Mouse (Mus musculus) CH12F3 (cell line): ENCODE measurements around the gene Dnah17.

Source experiments
- in situ Hi-C: fragments of 300-500 bp; cut with MboI; formaldehyde crosslinking; loops from 2 replicates; pipeline ENCODE4 v1.14.3; 2020; ENCODE audit warnings: low sequenced_read_pairs

Gene Dnah17

GRCm38 (mm10) chr11:117999260-117999934 lies 131.0 kb downstream of the Dnah17 start:
- in situ Hi-C loops = no loop called here

DNA sequence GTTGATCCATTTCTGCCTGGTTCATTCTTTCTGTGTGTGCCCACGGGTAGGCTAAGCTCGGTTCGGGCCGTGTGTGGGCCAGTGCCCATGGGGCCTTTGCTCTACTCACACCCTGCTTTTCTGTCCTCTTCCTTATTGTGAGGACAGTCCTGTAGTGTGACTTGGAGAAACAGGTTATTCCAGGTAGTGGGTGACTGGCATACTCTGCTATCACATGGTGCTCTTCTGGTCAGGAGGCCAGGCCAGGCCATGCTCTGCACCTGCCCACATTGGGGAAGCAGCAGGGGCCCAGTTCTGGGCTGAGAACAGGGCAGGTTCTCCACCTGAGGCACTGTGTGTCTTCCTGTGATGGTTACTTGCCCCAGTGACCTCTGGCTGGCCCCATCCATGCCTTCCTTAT lies 132.1 kb downstream of the Dnah17 start:
- in situ Hi-C loops = no loop called here

GRCm38 (mm10) chr11:117997085-117997484 lies 133.3 kb downstream of the Dnah17 start:
- in situ Hi-C loops = no loop called here

DNA sequence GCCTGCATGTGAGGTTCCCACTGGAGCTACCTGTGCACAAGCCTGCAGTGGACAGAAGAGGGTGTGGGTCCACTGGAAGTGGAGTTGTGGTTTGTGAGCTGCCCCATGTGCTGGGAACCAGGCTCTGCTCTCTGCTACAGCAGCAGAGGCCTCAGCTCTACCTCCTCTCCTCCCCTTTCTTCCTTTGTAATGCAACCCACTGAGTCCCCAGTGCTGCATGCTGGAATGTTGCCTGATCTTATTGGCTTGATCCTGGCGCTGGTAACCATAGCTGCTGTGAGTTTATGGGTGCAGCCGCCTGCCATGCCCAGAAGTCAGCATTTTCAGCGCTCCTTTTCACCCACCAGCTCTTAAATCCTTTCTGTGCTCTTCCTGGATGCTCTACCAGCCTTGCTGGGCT lies 134.4 kb downstream of the Dnah17 start:
- in situ Hi-C loops = no loop called here

DNA sequence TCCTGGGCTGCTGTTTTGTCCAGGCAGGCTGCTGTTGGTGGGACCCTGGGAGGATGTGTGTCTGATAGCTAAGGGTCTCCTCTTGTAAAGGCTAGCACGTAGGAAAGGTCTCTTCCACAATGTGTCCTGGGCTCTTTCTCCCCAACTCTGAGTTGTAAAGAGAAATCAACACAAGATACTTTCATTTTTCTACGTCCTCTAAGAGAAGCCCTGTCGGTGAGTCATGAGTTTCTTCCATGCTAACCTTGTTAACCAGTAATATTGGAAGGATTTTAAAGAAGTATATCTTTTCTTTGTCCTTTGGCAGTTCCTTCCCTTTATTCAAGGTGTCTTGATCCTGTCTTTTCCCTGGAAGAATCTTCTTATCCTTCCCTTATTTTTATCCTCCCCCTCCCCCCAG lies 134.8 kb downstream of the Dnah17 start:
- in situ Hi-C loops = no loop called here

DNA sequence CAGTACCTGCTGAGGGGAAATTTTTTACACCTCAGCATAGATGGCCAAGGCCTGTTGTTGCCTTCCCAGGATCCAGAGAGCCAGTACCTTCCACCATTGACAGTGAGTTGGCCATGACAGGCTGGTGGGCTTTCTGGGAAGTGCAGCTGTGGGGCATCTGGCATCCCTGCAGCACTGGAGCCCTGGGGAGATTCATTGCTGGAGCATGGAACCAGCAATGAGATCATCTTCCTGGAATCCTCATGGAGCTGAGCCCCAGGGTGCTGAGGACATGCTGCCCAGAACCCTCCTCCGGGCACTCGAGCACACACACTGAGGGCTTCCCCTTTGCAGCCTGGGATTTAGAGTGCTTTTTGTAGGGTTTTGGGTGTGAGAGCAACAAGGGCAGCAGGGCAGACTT lies 135.2 kb downstream of the Dnah17 start:
- in situ Hi-C loops = no loop called here

- in situ Hi-C loops = no loop called here
Observed at GRCm38 (mm10) chr11:117994250-117995057, 136.0 kb downstream of the Dnah17 start.

DNA sequence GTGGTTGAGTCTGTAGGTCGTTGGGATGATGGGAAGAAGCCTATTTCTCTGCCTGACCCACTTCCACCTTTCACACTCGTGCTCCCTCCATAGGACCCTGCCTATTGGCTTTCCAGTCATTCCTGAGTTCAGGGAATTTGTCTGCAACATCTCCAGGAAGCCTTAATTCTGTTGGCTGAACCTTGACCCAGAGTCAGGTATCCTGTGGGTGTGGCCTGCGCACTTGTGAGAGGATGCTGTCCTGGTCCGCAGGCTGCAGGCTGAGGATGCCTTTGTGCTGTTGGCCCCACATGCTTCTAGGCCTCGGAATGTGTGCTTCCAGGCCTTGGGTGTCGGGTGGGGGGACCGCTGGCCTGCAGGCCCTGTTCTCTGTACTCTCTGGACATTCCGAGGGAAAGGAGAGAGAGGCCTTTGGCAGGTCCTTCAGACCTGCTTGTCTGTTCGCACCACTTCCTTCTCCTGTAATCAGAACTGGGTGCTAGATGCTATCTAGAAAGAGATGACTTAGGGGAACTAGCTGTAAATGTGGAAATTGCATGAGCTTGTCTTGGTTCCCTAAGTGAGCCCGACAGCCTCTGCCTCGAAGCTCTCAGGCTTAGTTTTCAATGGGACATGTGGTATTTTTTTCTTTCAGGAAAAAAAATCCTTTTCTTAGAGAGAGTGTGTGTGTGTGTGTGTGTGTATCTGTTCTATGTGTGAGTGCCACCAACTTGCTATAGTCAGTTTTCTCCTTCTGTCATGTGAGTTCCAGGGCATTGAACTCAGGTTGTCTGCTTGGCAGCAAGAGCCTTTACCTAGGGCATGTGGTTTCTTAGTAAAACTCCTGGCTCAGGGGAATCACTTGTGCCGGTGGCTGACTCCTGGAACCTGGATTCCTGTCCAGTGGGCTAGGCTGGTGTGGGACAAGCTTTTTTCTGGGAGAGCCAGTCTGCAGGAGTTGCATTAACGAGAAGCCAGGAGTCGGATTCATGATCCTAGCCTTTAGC lies 137.0 kb downstream of the Dnah17 start:
- in situ Hi-C loops = no loop called here

GRCm38 (mm10) chr11:117991502-117992470 lies 138.6 kb downstream of the Dnah17 start:
- in situ Hi-C loops = no loop called here

DNA sequence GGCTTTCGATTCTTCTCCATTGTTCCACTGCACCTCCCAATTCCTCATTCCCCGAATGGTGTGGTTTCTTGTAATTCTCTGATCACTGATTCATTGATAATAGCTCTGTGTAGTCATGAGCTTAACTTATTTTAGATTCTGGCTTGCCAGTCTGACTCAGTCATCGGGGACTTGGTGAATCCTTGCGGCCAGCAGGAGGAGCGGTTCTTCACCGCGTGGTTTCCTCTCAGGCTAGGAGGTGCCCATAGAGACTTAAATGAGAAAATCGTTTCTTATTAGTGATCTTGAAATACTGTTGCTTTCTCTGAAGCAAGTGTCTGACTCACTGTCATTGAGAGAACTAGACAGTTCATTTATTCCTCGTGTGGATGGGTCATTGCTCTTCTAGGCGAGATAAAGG lies 140.5 kb downstream of the Dnah17 start:
- in situ Hi-C loops = no loop called here

- in situ Hi-C loops = no loop called here
Observed at GRCm38 (mm10) chr11:117989241-117989640, 141.2 kb downstream of the Dnah17 start.

- in situ Hi-C loops = no loop called here
Observed at GRCm38 (mm10) chr11:117987968-117988367, 142.5 kb downstream of the Dnah17 start.

DNA sequence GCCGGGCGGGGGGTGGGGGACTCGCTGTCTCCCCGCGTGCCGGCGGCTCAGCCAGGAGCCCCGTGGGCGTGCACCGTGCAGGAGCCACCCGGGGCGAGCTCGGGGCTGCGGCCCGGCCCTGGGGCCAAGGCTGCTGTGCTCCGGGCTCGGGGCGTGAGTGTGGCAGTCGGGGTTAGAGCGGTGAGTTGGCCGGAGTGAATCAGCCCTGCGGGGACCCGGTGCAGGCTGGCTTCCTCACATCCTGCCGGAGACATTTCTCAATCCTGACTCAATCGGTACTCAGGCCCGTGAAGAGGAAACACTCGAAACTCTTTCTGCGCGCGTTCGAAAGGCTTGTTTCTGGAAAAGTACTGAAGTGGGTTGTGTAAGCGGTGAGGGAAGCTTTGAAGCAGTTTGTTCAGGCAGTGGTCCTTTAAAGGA lies 143.4 kb downstream of the Dnah17 start:
- in situ Hi-C loops = no loop called here

GRCm38 (mm10) chr11:117986126-117987031 lies 144.1 kb downstream of the Dnah17 start, which contains the start of gene Pgs1:
TSS of gene Pgs1 (plus strand) at chr11:117986292.
- in situ Hi-C loops = no loop called here

- in situ Hi-C loops = no loop called here
Observed at GRCm38 (mm10) chr11:117983770-117984169, 146.7 kb downstream of the Dnah17 start.

DNA sequence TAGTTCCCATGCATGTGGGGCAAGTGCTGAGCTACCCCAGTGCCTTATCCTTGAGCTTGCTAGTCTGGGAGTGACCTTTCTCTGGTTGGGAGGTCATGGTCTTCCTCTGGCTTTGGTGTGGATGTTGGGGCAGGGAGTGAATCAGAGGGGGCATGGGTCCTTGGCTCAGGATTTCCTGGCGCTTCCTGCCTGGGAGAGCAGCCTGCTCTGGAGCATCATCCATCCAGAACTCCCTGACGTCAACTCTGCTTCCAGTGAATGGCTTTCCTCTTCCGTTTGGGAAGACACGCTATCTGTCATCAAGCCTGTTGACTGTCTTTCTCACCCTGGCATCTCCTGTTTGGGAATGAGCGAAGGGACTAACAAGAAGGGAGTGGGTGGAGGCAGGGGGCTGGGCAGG lies 148.0 kb downstream of the Dnah17 start:
- in situ Hi-C loops = no loop called here

DNA sequence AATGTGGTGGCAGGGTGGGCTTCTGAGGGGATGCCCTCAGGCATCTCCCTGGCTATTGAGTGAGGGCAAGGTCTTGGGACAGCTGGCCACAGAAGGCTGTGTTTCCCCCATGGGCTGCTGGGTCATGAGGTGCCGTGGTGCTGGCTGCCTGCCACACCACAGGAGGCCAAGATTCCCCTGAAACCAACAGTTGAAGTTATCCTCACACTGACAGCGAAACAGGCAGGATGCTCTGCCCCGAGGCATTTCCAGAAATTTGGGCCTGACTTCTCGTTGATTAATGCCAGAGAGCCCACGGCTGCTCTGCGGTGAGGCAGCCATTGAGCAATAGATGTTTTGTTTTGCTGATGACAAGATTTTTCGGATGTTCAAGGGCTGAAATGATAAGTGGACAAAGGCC lies 151.0 kb downstream of the Dnah17 start:
- in situ Hi-C loops = no loop called here

DNA sequence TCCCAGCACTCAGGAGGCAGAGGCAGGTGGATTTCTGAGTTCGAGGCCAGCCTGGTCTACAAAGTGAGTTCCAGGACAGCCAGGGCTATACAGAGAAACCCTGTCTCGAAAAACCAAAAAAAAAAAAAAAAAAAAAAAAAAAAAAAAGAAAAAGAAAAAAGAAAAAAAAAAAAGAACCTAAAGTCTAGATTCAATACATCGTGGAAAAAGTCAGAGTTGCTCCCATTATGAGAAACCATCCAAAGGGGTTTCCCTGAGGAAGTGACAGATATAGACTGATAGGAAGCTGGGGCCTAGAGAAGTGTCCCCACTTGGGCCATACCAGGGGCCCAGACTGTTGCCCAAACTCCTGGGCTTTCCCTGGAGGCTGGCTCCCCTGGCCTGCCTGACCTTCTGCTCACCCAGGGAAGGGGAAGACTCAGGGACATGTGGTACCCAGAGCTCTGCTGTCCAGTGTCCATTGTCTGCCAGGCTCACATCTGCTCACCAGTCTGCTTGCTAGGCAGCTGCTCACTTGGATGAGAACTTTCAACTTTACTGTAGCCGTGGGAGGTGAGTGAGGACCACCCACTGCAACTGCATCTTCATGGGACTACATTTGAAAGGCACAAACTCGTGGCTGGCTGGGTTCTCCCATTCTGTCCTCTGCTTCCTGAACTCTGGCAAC lies 152.6 kb downstream of the Dnah17 start:
- in situ Hi-C loops = no loop called here
